Mouse (Mus musculus) CH12.LX (cell line): ENCODE measurements at regions not wholly inside any gene's neighbourhood (a gene's known extent, or its start where the extent isn't known, plus 50 kb on each side); places are given as distances from the start of the nearest gene placed in this dataset.
A peak's percentile ranks its signal among the peaks of the same experiment; 100 is the strongest.

Experiments
- DNase-seq: peaks from one replicate; pipeline ENCODE4 v3.0.0-alpha.2; 2013; ENCODE audit errors: extremely low read depth
- H3K27ac ChIP-seq: 2 replicates; pipeline ENCODE4 v1.5.1; 2012; ENCODE audit warnings: low read depth, mild to moderate bottlenecking, control low read depth, moderate library complexity; ENCODE audit not compliant: insufficient read depth
- H3K27me3 ChIP-seq: replicated peaks from 2 replicates; pipeline ENCODE3; 2012; ENCODE audit warnings: inconsistent platforms
- H3K36me3 ChIP-seq, 2 experiments: replicated peaks in 1 of 2; 2 replicates each; pipeline versions ENCODE3 to v1.6.1; 2012; ENCODE audit warnings: inconsistent platforms in 1 of 2, low read length in 1 of 2, mild to moderate bottlenecking in 1 of 2, mixed read lengths in 1 of 2, moderate library complexity in 1 of 2; ENCODE audit not compliant: control insufficient read depth in 1 of 2, insufficient read depth in 1 of 2
- H3K4me1 ChIP-seq, 2 experiments: 2 replicates each; pipeline ENCODE4 v1.6.1; 2012; ENCODE audit warnings: inconsistent platforms in 1 of 2, moderate library complexity in 1 of 2; ENCODE audit not compliant: insufficient read depth in 2 of 2, control insufficient read depth in 1 of 2
- H3K4me2 ChIP-seq: 2 replicates; pipeline ENCODE4 v1.6.1; 2012; ENCODE audit warnings: low read depth, mild to moderate bottlenecking, control low read depth; ENCODE audit not compliant: poor library complexity, insufficient read depth, severe bottlenecking
- H3K4me3 ChIP-seq, 3 experiments: fragments of 150-350 bp in 1 of 3; sonication (generic) in 1 of 3; replicated peaks in 1 of 3; 2 replicates each; pipeline versions ENCODE3 to v1.5.1; 2011 to 2012; ENCODE audit warnings: low read depth in 2 of 3, low read length in 2 of 3, mild to moderate bottlenecking in 2 of 3, moderate library complexity in 2 of 3, control low read depth in 1 of 3, improper control_type of control experiment in 1 of 3, inconsistent platforms in 1 of 3, mixed read lengths in 1 of 3; ENCODE audit not compliant: poor library complexity in 1 of 3
- H3K79me2 ChIP-seq: replicated peaks from 2 replicates; pipeline ENCODE4 v1.6.1; 2012; ENCODE audit warnings: mild to moderate bottlenecking, moderate library complexity; ENCODE audit not compliant: control insufficient read depth, poor library complexity, insufficient read depth, severe bottlenecking; ENCODE audit errors: extremely low read depth
- H3K9ac ChIP-seq: 2 replicates; pipeline ENCODE4 v1.6.1; 2012; ENCODE audit warnings: low read depth, mild to moderate bottlenecking, control low read depth, moderate library complexity; ENCODE audit not compliant: insufficient read depth
- H3K9me3 ChIP-seq: replicated peaks from 2 replicates; pipeline ENCODE3; 2012; ENCODE audit warnings: low read length, inconsistent platforms, mixed read lengths
- IRF4 ChIP-seq: IDR thresholded peaks from 2 replicates; pipeline ENCODE4 v1.6.1; 2014; ENCODE audit warnings: low read depth, mild to moderate bottlenecking, inconsistent platforms, low read length, improper control_type of control experiment
- JUN ChIP-seq: IDR thresholded peaks from 2 replicates; pipeline ENCODE4 v1.6.1; 2011; ENCODE audit warnings: low read depth, mild to moderate bottlenecking, low read length, improper control_type of control experiment, moderate library complexity; ENCODE audit not compliant: insufficient read depth
- JUND ChIP-seq: conservative IDR thresholded peaks from 2 replicates; pipeline ENCODE4 v1.6.1; 2011; ENCODE audit warnings: low read depth, low read length, improper control_type of control experiment
- MAFK ChIP-seq: IDR thresholded peaks from 2 replicates; pipeline ENCODE4 v1.6.1; 2011; ENCODE audit warnings: low read length, improper control_type of control experiment; ENCODE audit not compliant: insufficient replicate concordance
- NELFE ChIP-seq: IDR thresholded peaks from 2 replicates; pipeline ENCODE4 v1.6.1; 2011; ENCODE audit warnings: low read depth, low read length, improper control_type of control experiment
- NRF1 ChIP-seq: IDR thresholded peaks from 2 replicates; pipeline ENCODE4 v1.6.1; 2014; ENCODE audit warnings: low read depth, mild to moderate bottlenecking, inconsistent platforms, low read length, improper control_type of control experiment, moderate library complexity
- TBP ChIP-seq: conservative IDR thresholded peaks from 2 replicates; pipeline ENCODE4 v1.6.1; 2011; ENCODE audit warnings: low read depth, low read length, improper control_type of control experiment
- ZC3H11A ChIP-seq: IDR thresholded peaks from 2 replicates; pipeline ENCODE4 v1.6.1; 2012; ENCODE audit warnings: low read depth, mild to moderate bottlenecking, inconsistent platforms, low read length, improper control_type of control experiment
- ZMIZ1 ChIP-seq: IDR thresholded peaks from 2 replicates; pipeline ENCODE4 v1.6.1; 2012; ENCODE audit warnings: low read depth, mild to moderate bottlenecking, inconsistent platforms, low read length, improper control_type of control experiment
- ZNF384 ChIP-seq: IDR thresholded peaks from 2 replicates; pipeline ENCODE4 v1.6.1; 2012; ENCODE audit warnings: low read depth, low read length, improper control_type of control experiment, inconsistent platforms
- dilution Hi-C: fragments of 300-500 bp; cut with MboI; formaldehyde crosslinking; loops from 2 replicates; pipeline ENCODE4 v1.14.3; 2020; ENCODE audit warnings: low sequenced_read_pairs; ENCODE audit not compliant: extremely low pct_unique_long_range_greater_than_20kb, extremely low pct_ligation_motif_present
- in situ Hi-C: fragments of 300-500 bp; cut with MboI; formaldehyde crosslinking; loops from 3 replicates; pipeline ENCODE4 v1.14.3; 2019; ENCODE audit warnings: low sequenced_read_pairs, low pct_ligation_motif_present, low pct_unique_long_range_greater_than_20kb, mixed read lengths

DNA sequence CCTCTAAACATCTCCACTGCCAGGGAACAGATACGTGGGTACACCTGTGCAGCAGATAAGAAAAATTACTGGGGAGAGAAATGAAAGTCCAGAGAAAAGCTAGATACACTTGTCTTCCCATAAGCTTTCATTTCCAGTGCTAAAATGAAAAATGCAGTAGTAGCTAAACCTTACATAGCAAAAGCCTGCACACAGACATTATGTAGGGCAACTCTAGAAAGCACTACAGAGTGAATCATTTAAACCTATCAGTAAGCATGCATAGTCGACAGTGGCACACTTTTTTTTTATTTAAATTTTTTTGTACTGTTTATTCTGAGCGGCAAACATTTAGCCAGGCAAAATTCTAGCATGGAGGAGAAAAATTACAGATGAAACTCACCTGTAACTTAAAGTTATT is 1055.5 kb upstream of the Tenm2 start:
- no peak for DNase-seq
- Histone ChIP-seq H3K4me3 (no peak overlapping the region), H3K4me1 (no peaks in the 10 kb centered on the region), H3K27me3 (no peaks in the 10 kb centered on the region), H3K79me2 (no peaks in the 10 kb centered on the region), H3K9ac (no peak overlapping the region), H3K4me2 (no peak overlapping the region), H3K27ac (no peak overlapping the region), H3K9me3 (peaks cover 37% of the 10 kb centered on the region), H3K36me3 (no peaks in the 10 kb centered on the region)
- in situ Hi-C loops (no loop called here), dilution Hi-C loops (no loop called here)
- TF ChIP-seq ZC3H11A (no peak), JUND (no peak), JUN (no peak), IRF4 (no peak), TBP (no peak), NELFE (no peak), MAFK (no peak), NRF1 (no peak), ZNF384 (no peak), ZMIZ1 (no peak)

DNA sequence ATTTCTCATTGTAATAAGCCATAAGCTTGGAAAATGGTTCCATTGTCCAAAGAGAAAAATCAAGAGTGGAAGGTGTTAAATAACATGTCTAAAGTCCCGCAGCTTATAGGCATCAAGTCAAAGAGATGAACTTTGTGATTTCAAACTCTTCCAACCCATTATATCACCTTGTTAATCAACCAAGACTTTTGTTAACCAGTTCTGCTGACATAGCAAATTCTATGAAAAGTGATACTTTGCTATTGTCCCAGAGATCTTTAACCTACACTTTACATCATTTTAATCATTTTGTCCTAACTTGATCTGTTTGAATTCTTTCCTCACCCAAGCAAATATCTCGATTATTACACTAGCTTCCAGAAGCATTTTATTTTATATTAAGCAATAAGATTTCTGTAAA is 1045.2 kb upstream of the Tenm2 start:
- H3K4me1 ChIP-seq, result no peaks in the 10 kb centered on the region
- in situ Hi-C loops, result no loop called here
- no peaks in the 10 kb centered on the region for H3K36me3 ChIP-seq
- H3K9me3 ChIP-seq, result peaks cover 42% of the 10 kb centered on the region
- no peak overlapping the region for H3K27ac ChIP-seq
- no peak for DNase-seq
- no peak for TF ChIP-seq TBP
- peak; percentile 84 for TF ChIP-seq MAFK
- H3K79me2 ChIP-seq, result no peaks in the 10 kb centered on the region
- no peaks in the 10 kb centered on the region for H3K27me3 ChIP-seq
- no peak overlapping the region for H3K4me2 ChIP-seq
- no peak overlapping the region for H3K9ac ChIP-seq
- no peak overlapping the region for H3K4me3 ChIP-seq
- dilution Hi-C loops, result no loop called here
